Mouse (Mus musculus) MEL (cell line): ENCODE measurements around the gene Adam10. TPM values are rescaled to one million over a fixed set of nuclear protein-coding genes. Genes with fewer than 3 reads are reported as not detected.

Experiments used
- DNase-seq: peaks from one replicate; pipeline ENCODE4 v3.0.0; 2011; ENCODE audit warnings: low read depth, low spot score
- H3K27ac ChIP-seq: 2 replicates; pipeline ENCODE4 v1.5.1; 2012; ENCODE audit warnings: low read depth, mild to moderate bottlenecking, control low read depth, low read length, moderate library complexity; ENCODE audit not compliant: control insufficient read depth
- H3K27me3 ChIP-seq, 2 experiments: fragments of 150-350 bp in 1 of 2; sonication (generic) in 1 of 2; 2 replicates each; pipeline ENCODE4 v1.6.1; 2012; ENCODE audit warnings: low read length in 2 of 2, mild to moderate bottlenecking in 2 of 2, improper control_type of control experiment in 1 of 2, moderate library complexity in 1 of 2; ENCODE audit not compliant: insufficient read depth in 2 of 2, control insufficient read depth in 1 of 2
- H3K36me3 ChIP-seq, 2 experiments: 2 replicates each; pipeline ENCODE4 v1.6.1; 2012 to 2014; ENCODE audit warnings: low read length in 2 of 2, improper control_type of control experiment in 1 of 2, inconsistent platforms in 1 of 2, mild to moderate bottlenecking in 1 of 2; ENCODE audit not compliant: insufficient read depth in 2 of 2, control insufficient read depth in 1 of 2
- H3K4me1 ChIP-seq, 2 experiments: fragments of 150-350 bp in 1 of 2; sonication (generic) in 1 of 2; 2 replicates each; pipeline ENCODE4 v1.6.1; 2012; ENCODE audit warnings: low read length in 2 of 2, improper control_type of control experiment in 1 of 2, mild to moderate bottlenecking in 1 of 2; ENCODE audit not compliant: insufficient read depth in 2 of 2, control insufficient read depth in 1 of 2
- H3K4me3 ChIP-seq, 2 experiments: fragments of 150-350 bp in 1 of 2; sonication (generic) in 1 of 2; 2 replicates each; pipeline ENCODE4 v1.5.1; 2012; ENCODE audit warnings: low read depth in 2 of 2, low read length in 2 of 2, mild to moderate bottlenecking in 2 of 2, moderate library complexity in 2 of 2, control low read depth in 1 of 2, improper control_type of control experiment in 1 of 2; ENCODE audit not compliant: control insufficient read depth in 1 of 2, insufficient read depth in 1 of 2
- H3K79me2 ChIP-seq: 2 replicates; pipeline ENCODE4 v1.6.1; 2012; ENCODE audit warnings: mild to moderate bottlenecking, low read length, moderate library complexity; ENCODE audit not compliant: control insufficient read depth, poor library complexity, insufficient read depth
- H3K9ac ChIP-seq: 2 replicates; pipeline ENCODE4 v1.6.1; 2012; ENCODE audit warnings: low read depth, mild to moderate bottlenecking, control low read depth, low read length, moderate library complexity; ENCODE audit not compliant: control insufficient read depth, poor library complexity, severe bottlenecking
- H3K9me3 ChIP-seq: fragments of 150-350 bp; sonication (generic); replicated peaks from 2 replicates; pipeline ENCODE4 v1.6.1; 2012; ENCODE audit warnings: mild to moderate bottlenecking, low read length, improper control_type of control experiment, moderate library complexity; ENCODE audit not compliant: insufficient read depth
- BHLHE40 ChIP-seq: IDR thresholded peaks from 2 replicates; pipeline ENCODE4 v1.6.1; 2012; ENCODE audit warnings: low read depth, mild to moderate bottlenecking, inconsistent platforms, low read length, improper control_type of control experiment, borderline replicate concordance
- EP300 ChIP-seq, 2 experiments: IDR thresholded peaks; 2 replicates each; pipeline ENCODE4 v1.6.1; 2011; ENCODE audit warnings: improper control_type of control experiment in 2 of 2, low read length in 2 of 2, low read depth in 1 of 2, mild to moderate bottlenecking in 1 of 2
- ETS1 ChIP-seq: IDR thresholded peaks from 2 replicates; pipeline ENCODE4 v1.6.1; 2012; ENCODE audit warnings: low read depth, mild to moderate bottlenecking, inconsistent platforms, low read length, improper control_type of control experiment, moderate library complexity
- GABPA ChIP-seq: IDR thresholded peaks from 2 replicates; pipeline ENCODE4 v1.6.1; 2012; ENCODE audit warnings: low read depth, mild to moderate bottlenecking, inconsistent platforms, low read length, improper control_type of control experiment, moderate library complexity
- GATA1 ChIP-seq: IDR thresholded peaks from 2 replicates; pipeline ENCODE4 v1.6.1; 2011; ENCODE audit warnings: low read depth, low read length, improper control_type of control experiment
- HCFC1 ChIP-seq: IDR thresholded peaks from 2 replicates; pipeline ENCODE4 v1.6.1; 2012; ENCODE audit warnings: low read depth, mild to moderate bottlenecking, inconsistent platforms, low read length, improper control_type of control experiment, moderate library complexity
- JUND ChIP-seq: IDR thresholded peaks from 2 replicates; pipeline ENCODE4 v1.6.1; 2011; ENCODE audit warnings: low read depth, mild to moderate bottlenecking, improper control_type of control experiment, low read length
- MAZ ChIP-seq: IDR thresholded peaks from 2 replicates; pipeline ENCODE4 v1.6.1; 2012; ENCODE audit warnings: low read depth, mild to moderate bottlenecking, inconsistent platforms, low read length, improper control_type of control experiment
- MXI1 ChIP-seq: IDR thresholded peaks from 2 replicates; pipeline ENCODE4 v1.6.1; 2011; ENCODE audit warnings: mild to moderate bottlenecking, low read depth, low read length, improper control_type of control experiment
- NRF1 ChIP-seq: IDR thresholded peaks from 2 replicates; pipeline ENCODE4 v1.6.1; 2014; ENCODE audit warnings: low read depth, mild to moderate bottlenecking, inconsistent platforms, low read length, improper control_type of control experiment, moderate library complexity; ENCODE audit not compliant: poor library complexity, insufficient read depth, severe bottlenecking
- POLR2AphosphoS2 ChIP-seq: IDR thresholded peaks from 2 replicates; pipeline ENCODE4 v1.6.1; 2011; ENCODE audit warnings: low read length, improper control_type of control experiment
- POLR2AphosphoS5 ChIP-seq: IDR thresholded peaks from 2 replicates; pipeline ENCODE4 v1.6.1; 2012; ENCODE audit warnings: low read depth, borderline replicate concordance, mild to moderate bottlenecking, inconsistent platforms, low read length, moderate library complexity, mixed read lengths
- RCOR1 ChIP-seq: IDR thresholded peaks from 2 replicates; pipeline ENCODE4 v1.6.1; 2012; ENCODE audit warnings: low read depth, mild to moderate bottlenecking, inconsistent platforms, low read length, improper control_type of control experiment
- SMC3 ChIP-seq: IDR thresholded peaks from 2 replicates; pipeline ENCODE4 v1.6.1; 2011; ENCODE audit warnings: low read depth, low read length, improper control_type of control experiment
- TAL1 ChIP-seq: IDR thresholded peaks from 2 replicates; pipeline ENCODE4 v1.6.1; 2012; ENCODE audit warnings: mild to moderate bottlenecking, inconsistent platforms, low read length, moderate library complexity, mixed read lengths
- TBP ChIP-seq: IDR thresholded peaks from 2 replicates; pipeline ENCODE4 v1.8.0; 2011; ENCODE audit warnings: low read depth, low read length, improper control_type of control experiment
- TCF12 ChIP-seq: IDR thresholded peaks from 2 replicates; pipeline ENCODE4 v1.6.1; 2014; ENCODE audit warnings: low read depth, mild to moderate bottlenecking, inconsistent platforms, low read length, improper control_type of control experiment, moderate library complexity
- UBTF ChIP-seq: IDR thresholded peaks from 2 replicates; pipeline ENCODE4 v1.6.1; 2012; ENCODE audit warnings: low read depth, mild to moderate bottlenecking, inconsistent platforms, low read length, improper control_type of control experiment, moderate library complexity, borderline replicate concordance; ENCODE audit not compliant: insufficient read depth
- ZKSCAN1 ChIP-seq: IDR thresholded peaks from 2 replicates; pipeline ENCODE4 v1.6.1; 2012; ENCODE audit warnings: low read depth, mild to moderate bottlenecking, inconsistent platforms, low read length, improper control_type of control experiment, moderate library complexity
- ZNF384 ChIP-seq: IDR thresholded peaks from 2 replicates; pipeline ENCODE4 v1.6.1; 2012; ENCODE audit warnings: low read depth, mild to moderate bottlenecking, inconsistent platforms, low read length, improper control_type of control experiment
- polyA plus RNA-seq, 2 experiments: library from polyadenylated mRNA; stranded (reverse) in 1 of 2; unstranded in 1 of 2; fragments of >175 nt in 1 of 2; fragments of >200 nt in 1 of 2; gene quantifications; 2 replicates each; pipeline versions ENCODE4 v1.2.1 to v1.2.4; 2012; ENCODE audit warnings: low replicate concordance in 2 of 2, low read depth in 1 of 2; ENCODE audit not compliant: insufficient read length in 2 of 2, insufficient read depth in 1 of 2, missing spikeins in 1 of 2
- total RNA-seq: library from RNA; depleted of rRNA; stranded (reverse); fragments of 300-350 nt; gene quantifications from 2 replicates; pipeline ENCODE4 v1.2.3, GENCODE M21; 2012

Adam10 gene
- total and polyA plus RNA-seq, 3 experiments, result 20.3 to 127 (median 52.0) TPM

- no peak for DNase-seq
- Histone ChIP-seq H3K27ac (no peak overlapping the region), H3K4me3 (no peak overlapping the region), H3K27me3 (no peaks in the 10 kb centered on the region), H3K9ac (no peak overlapping the region), H3K36me3 (peaks cover 0 to 70% of the 10 kb centered on the region in 2 experiments; a peak in 2 of 4 replicates), H3K79me2 (peaks cover 57% of the 10 kb centered on the region), H3K4me1 (peaks cover 19 to 40% of the 10 kb centered on the region in 2 experiments), H3K9me3 (no peaks in the 10 kb centered on the region)
- peak; percentile 51; the same call in 1 of the 2 replicates for TF ChIP-seq GATA1
- TF ChIP-seq JUND, result no peak
- TF ChIP-seq TCF12, result peak; percentile 64; the same call in 1 of the 2 replicates
- TF ChIP-seq EP300 (IDR thresholded peaks at IDR 0.05; ENCODE audit: low read depth in 1 of 2, low read length in 2 of 2), result peak; percentile 16 to 40; a peak in 1 of 4 replicates
- no peak for TF ChIP-seq TBP
- no peak for TF ChIP-seq SMC3
- TF ChIP-seq HCFC1, result no peak
These were observed 11.8 kb downstream of the Adam10 start for GRCm38 (mm10) chr9:70690579-70690978.

GRCm38 (mm10) chr9:70691772-70692693 lies 13.2 kb downstream of the Adam10 start:
- no peak for DNase-seq
- Histone ChIP-seq H3K79me2 (peaks cover 53% of the 10 kb centered on the region), H3K36me3 (peaks cover 0 to 64% of the 10 kb centered on the region in 2 experiments; a peak in 2 of 4 replicates), H3K9ac (no peak overlapping the region), H3K4me1 (peaks cover 21 to 42% of the 10 kb centered on the region in 2 experiments), H3K4me3 (no peak overlapping the region), H3K27ac (no peak overlapping the region), H3K9me3 (no peaks in the 10 kb centered on the region), H3K27me3 (no peaks in the 10 kb centered on the region)
- no peak for TF ChIP-seq NRF1
- TF ChIP-seq UBTF, result no peak
- TF ChIP-seq EP300 (IDR thresholded peaks at IDR 0.05; ENCODE audit: low read depth in 1 of 2, low read length in 2 of 2), result no peak
- TF ChIP-seq POLR2AphosphoS5, result no peak
- TF ChIP-seq BHLHE40, result no peak
- TF ChIP-seq POLR2AphosphoS2, result no peak
- TF ChIP-seq TCF12, result 0 out of 2 replicates have a peak, but pooled peaks have one; percentile 27
- no peak for TF ChIP-seq MAZ
- no peak for TF ChIP-seq ZNF384
- TF ChIP-seq ETS1, result no peak
- no peak for TF ChIP-seq MXI1
- TF ChIP-seq GATA1, result peak; percentile 43; the same call in 1 of the 2 replicates
- peak; percentile 93 for TF ChIP-seq RCOR1
- no peak for TF ChIP-seq GABPA
- TF ChIP-seq TAL1, result no peak
- no peak for TF ChIP-seq ZKSCAN1
